Mouse (Mus musculus): ENCODE measurements around the gene Mcee. TPM values are rescaled to one million over a fixed set of nuclear protein-coding genes. Genes with fewer than 3 reads are reported as not detected.

Gene Mcee
- 10 to 100 TPM; 49.3 to 51.1 TPM for total RNA-seq (2021)
- long read RNA-seq, experiment 1, transcript Mcee-201 (3 exons, 828 nt), result major isoform, 21 of 83 reads
- long read RNA-seq, experiment 1, transcript Mcee-203 (3 exons, 532 nt), result minor isoform, 7 of 83 reads
- long read RNA-seq, experiment 1, transcript Mcee-204 (2 exons, 391 nt), result minor isoform, 5 of 83 reads
- long read RNA-seq, experiment 1, partial matches to known transcripts, result 49 of 83 reads
- long read RNA-seq, experiment 1, other reads (novel, unspliced or antisense), result 0 of 83 reads
- long read RNA-seq, experiment 2, transcript Mcee-203 (3 exons, 532 nt), result minor isoform, 5 of 61 reads
- long read RNA-seq, experiment 2, transcript Mcee-204 (2 exons, 391 nt), result minor isoform, 9 of 61 reads
- long read RNA-seq, experiment 2, transcript Mcee-201 (3 exons, 828 nt), result major isoform, 15 of 61 reads
- long read RNA-seq, experiment 2, partial matches to known transcripts, result 29 of 61 reads
- long read RNA-seq, experiment 2, other reads (novel, unspliced or antisense), result 3 of 61 reads

GRCm38 (mm10) chr7:64392122-64392818 lies at the start of gene Mcee, which contains the start of gene Mphosph10:
Gene Mcee, plus strand, starts transcription at chr7:64392607.
Gene Mphosph10, minus strand, starts transcription at chr7:64392268.
- DNase-seq (ENCODE audit: low spot score in 2 of 2), result peak; percentile 94 to 97

- no peak for DNase-seq (ENCODE audit: low spot score in 2 of 2)
These were observed 44.6 kb upstream of the Mcee start for GRCm38 (mm10) chr7:64347813-64348212.

GRCm38 (mm10) chr7:64349147-64349861 lies 43.1 kb upstream of the Mcee start:
- DNase-seq (ENCODE audit: low spot score in 2 of 2), result no peak

GRCm38 (mm10) chr7:64351087-64351486 lies 41.3 kb upstream of the Mcee start:
- no peak for DNase-seq (ENCODE audit: low spot score in 2 of 2)

GRCm38 (mm10) chr7:64354206-64354605 lies 38.2 kb upstream of the Mcee start:
- DNase-seq (ENCODE audit: low spot score in 2 of 2), result no peak

GRCm38 (mm10) chr7:64356661-64357060 lies 35.7 kb upstream of the Mcee start:
- no peak for DNase-seq (ENCODE audit: low spot score in 2 of 2)

GRCm38 (mm10) chr7:64357405-64357804 lies 35.0 kb upstream of the Mcee start:
- DNase-seq (ENCODE audit: low spot score in 2 of 2), result no peak

GRCm38 (mm10) chr7:64358666-64359065 lies 33.7 kb upstream of the Mcee start:
- DNase-seq (ENCODE audit: low spot score in 2 of 2), result no peak

GRCm38 (mm10) chr7:64359943-64360585 lies 32.3 kb upstream of the Mcee start:
- no peak for DNase-seq (ENCODE audit: low spot score in 2 of 2)

- no peak for DNase-seq (ENCODE audit: low spot score in 2 of 2)
These were observed 31.8 kb upstream of the Mcee start for GRCm38 (mm10) chr7:64360586-64360945.

- no peak for DNase-seq (ENCODE audit: low spot score in 2 of 2)
These were observed 26.5 kb upstream of the Mcee start for GRCm38 (mm10) chr7:64365863-64366262.

GRCm38 (mm10) chr7:64369841-64370240 lies 22.6 kb upstream of the Mcee start:
- no peak for DNase-seq (ENCODE audit: low spot score in 2 of 2)

GRCm38 (mm10) chr7:64371940-64372878 lies 20.2 kb upstream of the Mcee start:
- no peak for DNase-seq (ENCODE audit: low spot score in 2 of 2)

GRCm38 (mm10) chr7:64373147-64373829 lies 19.1 kb upstream of the Mcee start:
- no peak for DNase-seq (ENCODE audit: low spot score in 2 of 2)

- DNase-seq (ENCODE audit: low spot score in 2 of 2), result peak; percentile 66 to 82
These were observed 18.4 kb upstream of the Mcee start, which contains the start of gene Fan1 for GRCm38 (mm10) chr7:64373830-64374562. Gene Fan1, minus strand, starts transcription at chr7:64374095.

GRCm38 (mm10) chr7:64391479-64391878 lies 928 bp upstream of the Mcee start:
- no peak for DNase-seq (ENCODE audit: low spot score in 2 of 2)

GRCm38 (mm10) chr7:64392819-64393151 lies 378 bp downstream of the Mcee start:
- no peak for DNase-seq (ENCODE audit: low spot score in 2 of 2)

GRCm38 (mm10) chr7:64400725-64401124 lies 8.3 kb downstream of the Mcee start:
- no peak for DNase-seq (ENCODE audit: low spot score in 2 of 2)

GRCm38 (mm10) chr7:64402452-64402851 lies 10.0 kb downstream of the Mcee start:
- DNase-seq (ENCODE audit: low spot score in 2 of 2), result no peak
